Mouse (Mus musculus) erythroblast, embryonic 14.5 days (primary cell): ENCODE measurements at regions not wholly inside any gene's neighbourhood (a gene's known extent, or its start where the extent isn't known, plus 50 kb on each side); places are given as distances from the start of the nearest gene placed in this dataset.

Experiments
- H3K27me3 ChIP-seq: 2 replicates; pipeline ENCODE4 v1.6.1; 2012; ENCODE audit warnings: inconsistent platforms; ENCODE audit not compliant: control insufficient read depth
- H3K36me3 ChIP-seq: 2 replicates; pipeline ENCODE4 v1.6.1; 2012; ENCODE audit warnings: mild to moderate bottlenecking, inconsistent platforms; ENCODE audit not compliant: control insufficient read depth
- H3K4me1 ChIP-seq: 2 replicates; pipeline ENCODE4 v1.6.1; 2012; ENCODE audit warnings: inconsistent platforms; ENCODE audit not compliant: control insufficient read depth
- H3K4me3 ChIP-seq: replicated peaks from 2 replicates; pipeline ENCODE3; 2012; ENCODE audit warnings: moderate library complexity, mild to moderate bottlenecking, inconsistent platforms
- H3K9me3 ChIP-seq: 2 replicates; pipeline ENCODE4 v1.6.1; 2012; ENCODE audit warnings: low read length, inconsistent platforms, mixed read lengths; ENCODE audit not compliant: control insufficient read depth
- GATA1 ChIP-seq: IDR thresholded peaks from 2 replicates; pipeline ENCODE4 v1.6.1; 2012; ENCODE audit warnings: low read length, inconsistent platforms, mixed read lengths
- TAL1 ChIP-seq: IDR thresholded peaks from 3 replicates; pipeline ENCODE4 v1.6.1; 2012; ENCODE audit warnings: low read length, inconsistent platforms, mixed read lengths

DNA sequence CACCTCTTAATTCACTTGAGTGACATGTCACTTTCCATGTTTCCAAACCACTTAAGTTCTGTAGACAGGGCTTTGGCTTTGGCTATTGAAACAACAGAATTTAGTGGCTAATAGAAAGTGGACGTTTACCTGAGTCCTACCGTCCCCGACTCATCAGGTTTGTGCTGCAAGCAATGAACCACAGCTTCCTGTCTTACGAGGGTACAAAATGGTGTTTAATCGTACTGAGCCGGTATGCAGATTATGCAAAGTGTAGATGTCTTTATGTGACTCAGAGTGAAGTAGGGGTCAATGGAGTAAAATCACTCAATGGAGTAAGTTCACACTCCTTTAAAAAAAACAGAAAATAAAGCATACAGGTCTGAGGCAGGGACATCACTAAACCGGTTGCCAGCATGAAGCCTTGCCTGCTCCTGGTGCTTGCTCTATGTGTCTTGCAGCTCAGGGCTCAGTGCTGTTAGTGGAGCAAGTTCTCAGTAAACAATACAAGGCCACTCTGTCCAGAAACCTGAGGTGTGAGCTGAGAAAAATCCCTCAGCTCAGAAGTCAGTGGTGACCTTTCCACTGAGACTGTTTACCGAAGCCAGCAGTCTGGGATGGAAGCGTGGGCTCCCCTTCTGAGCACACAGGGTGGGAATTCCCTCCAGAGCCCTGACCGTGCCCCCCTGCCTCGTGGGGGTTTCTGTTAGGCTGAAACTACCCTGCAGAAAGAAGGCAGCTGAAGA lies 226.1 kb upstream of the Jun start:
- TF ChIP-seq TAL1 (no peak), GATA1 (no peak)

DNA sequence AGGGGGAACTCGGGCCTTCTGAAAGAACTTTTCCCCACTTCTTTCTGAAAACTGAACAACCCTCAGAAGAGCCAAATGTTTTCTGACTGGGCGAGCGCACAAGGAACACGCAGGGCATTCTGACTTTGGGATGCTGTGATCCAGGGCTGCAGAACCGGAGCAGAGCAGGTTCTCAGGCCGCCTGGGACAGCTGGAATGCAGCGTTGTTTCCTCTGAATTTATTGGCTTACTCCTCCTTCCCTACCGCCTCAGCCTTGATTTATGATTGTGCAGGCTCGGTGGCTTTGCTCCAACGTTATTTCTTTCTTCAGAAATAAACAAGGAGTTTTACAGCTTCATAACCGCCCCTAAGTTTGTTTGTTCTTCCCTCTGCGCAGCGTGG lies 226.7 kb upstream of the Jun start:
- H3K4me3 ChIP-seq, result no peak overlapping the region
- H3K9me3 ChIP-seq, result no peaks in the 10 kb centered on the region
- H3K4me1 ChIP-seq, result no peaks in the 10 kb centered on the region
- H3K36me3 ChIP-seq, result no peaks in the 10 kb centered on the region
- no peaks in the 10 kb centered on the region for H3K27me3 ChIP-seq
- TF ChIP-seq TAL1 (no peak), GATA1 (no peak)

More for the DNA sequence above, 226.1 kb upstream of the Jun start:
- H3K4me1 ChIP-seq, result no peaks in the 10 kb centered on the region
- H3K9me3 ChIP-seq, result no peaks in the 10 kb centered on the region
- H3K27me3 ChIP-seq, result no peaks in the 10 kb centered on the region
- no peak overlapping the region for H3K4me3 ChIP-seq
- H3K36me3 ChIP-seq, result no peaks in the 10 kb centered on the region

DNA sequence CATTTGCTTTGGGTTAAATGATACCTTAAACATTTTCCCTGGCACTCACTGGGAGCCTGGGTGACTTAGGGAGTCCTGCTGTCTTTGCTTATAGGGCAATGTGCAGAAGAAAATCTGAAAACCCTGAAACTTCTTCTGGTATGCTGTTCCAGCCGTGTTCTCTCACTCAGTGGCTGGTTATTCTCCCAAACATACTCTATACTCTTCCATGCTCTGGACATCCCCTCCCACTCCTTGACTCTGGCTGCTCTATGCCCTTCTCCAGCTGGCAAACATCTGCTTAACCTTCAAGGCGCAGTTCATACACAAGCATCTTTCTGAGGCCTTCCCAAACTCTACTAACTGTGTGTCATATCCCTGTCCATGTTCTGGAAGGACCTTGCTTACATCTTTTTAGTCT lies 227.2 kb upstream of the Jun start:
- Histone ChIP-seq H3K4me3 (no peak overlapping the region), H3K36me3 (no peaks in the 10 kb centered on the region), H3K27me3 (no peaks in the 10 kb centered on the region), H3K4me1 (no peaks in the 10 kb centered on the region), H3K9me3 (no peaks in the 10 kb centered on the region)
- TF ChIP-seq TAL1 (no peak), GATA1 (no peak)

DNA sequence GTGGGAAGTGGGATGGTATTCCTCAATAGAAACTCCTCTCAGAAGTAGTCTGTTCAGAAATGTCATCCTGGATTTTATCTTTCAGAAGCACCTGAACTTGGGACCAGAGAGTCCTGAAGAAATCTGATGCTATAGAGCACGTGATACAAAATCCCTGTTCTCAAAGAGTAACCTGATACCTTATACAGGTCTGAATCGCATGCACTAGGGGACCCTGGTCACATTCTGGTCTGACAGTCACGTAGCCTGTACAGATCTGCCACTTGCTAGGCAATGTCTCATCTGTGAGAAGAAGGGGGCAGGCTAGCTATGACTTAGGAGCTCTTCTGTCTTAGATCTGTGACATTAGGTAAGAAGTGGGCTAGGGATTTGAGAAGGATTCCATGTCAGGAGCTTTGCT lies 230.1 kb upstream of the Jun start:
- Histone ChIP-seq H3K4me1 (no peaks in the 10 kb centered on the region), H3K4me3 (no peak overlapping the region), H3K27me3 (no peaks in the 10 kb centered on the region), H3K9me3 (no peaks in the 10 kb centered on the region), H3K36me3 (no peaks in the 10 kb centered on the region)
- TF ChIP-seq GATA1, result no peak
- no peak for TF ChIP-seq TAL1

GRCm38 (mm10) chr4:95283789-95284188 lies 231.8 kb upstream of the Jun start:
- Histone ChIP-seq H3K9me3 (no peaks in the 10 kb centered on the region), H3K4me1 (no peaks in the 10 kb centered on the region), H3K4me3 (no peak overlapping the region), H3K36me3 (no peaks in the 10 kb centered on the region), H3K27me3 (no peaks in the 10 kb centered on the region)
- TF ChIP-seq TAL1 (no peak), GATA1 (no peak)

DNA sequence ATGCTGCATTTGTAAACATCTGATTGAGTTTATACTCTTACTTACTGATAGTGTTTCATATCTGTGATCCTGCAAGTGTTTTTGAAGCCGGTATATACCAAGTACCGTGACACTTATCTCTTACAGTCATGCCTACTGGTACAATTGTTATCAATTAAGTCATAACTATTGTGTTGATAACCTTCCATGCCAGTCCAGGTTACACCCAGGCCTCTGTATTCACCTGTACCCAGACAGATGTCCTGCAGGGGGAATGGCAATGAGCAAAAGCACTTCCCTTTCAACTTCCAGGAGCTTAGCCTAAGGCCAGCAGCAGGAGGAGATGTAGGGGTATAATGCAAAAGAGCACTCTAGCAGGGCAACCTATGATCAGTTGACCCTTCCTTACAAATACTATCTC lies 232.2 kb upstream of the Jun start:
- H3K4me3 ChIP-seq, result no peak overlapping the region
- TF ChIP-seq GATA1 (no peak), TAL1 (no peak)
- no peaks in the 10 kb centered on the region for H3K27me3 ChIP-seq
- no peaks in the 10 kb centered on the region for H3K36me3 ChIP-seq
- no peaks in the 10 kb centered on the region for H3K9me3 ChIP-seq
- no peaks in the 10 kb centered on the region for H3K4me1 ChIP-seq

GRCm38 (mm10) chr4:95284696-95285095 lies 232.7 kb upstream of the Jun start:
- H3K9me3 ChIP-seq, result no peaks in the 10 kb centered on the region
- no peaks in the 10 kb centered on the region for H3K27me3 ChIP-seq
- H3K4me1 ChIP-seq, result no peaks in the 10 kb centered on the region
- no peak overlapping the region for H3K4me3 ChIP-seq
- H3K36me3 ChIP-seq, result no peaks in the 10 kb centered on the region
- TF ChIP-seq GATA1 (no peak), TAL1 (no peak)

GRCm38 (mm10) chr4:95290321-95290720 lies 238.3 kb upstream of the Jun start:
- no peaks in the 10 kb centered on the region for H3K27me3 ChIP-seq
- TF ChIP-seq TAL1 (no peak), GATA1 (no peak)
- no peaks in the 10 kb centered on the region for H3K9me3 ChIP-seq
- no peaks in the 10 kb centered on the region for H3K36me3 ChIP-seq
- H3K4me3 ChIP-seq, result no peak overlapping the region
- H3K4me1 ChIP-seq, result no peaks in the 10 kb centered on the region

- no peak overlapping the region for H3K4me3 ChIP-seq
- H3K36me3 ChIP-seq, result no peaks in the 10 kb centered on the region
- no peaks in the 10 kb centered on the region for H3K9me3 ChIP-seq
- no peaks in the 10 kb centered on the region for H3K4me1 ChIP-seq
- H3K27me3 ChIP-seq, result no peaks in the 10 kb centered on the region
- TF ChIP-seq TAL1, result no peak
- TF ChIP-seq GATA1, result no peak
These were observed 242.1 kb upstream of the Jun start for GRCm38 (mm10) chr4:95294110-95294509.

DNA sequence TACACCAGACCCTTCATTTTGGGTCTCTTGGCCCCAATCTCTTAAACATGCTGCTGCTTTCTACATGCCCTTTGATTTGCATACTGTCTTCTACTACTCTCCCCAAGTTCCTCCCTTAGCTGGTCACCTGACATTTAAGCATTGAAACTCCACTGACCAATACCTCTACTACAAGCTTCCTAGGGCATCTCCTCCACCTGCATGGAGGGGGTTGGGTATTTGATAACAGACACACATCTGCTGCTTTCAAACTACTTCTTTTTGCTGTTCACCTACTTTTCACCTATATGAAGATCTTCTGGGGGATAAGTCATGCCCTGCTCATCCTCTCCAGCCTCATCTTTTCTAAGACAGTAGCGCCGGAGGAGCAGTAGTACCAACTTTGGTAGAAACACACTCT lies 249.9 kb upstream of the Jun start:
- no peaks in the 10 kb centered on the region for H3K4me1 ChIP-seq
- H3K9me3 ChIP-seq, result no peaks in the 10 kb centered on the region
- TF ChIP-seq TAL1 (no peak), GATA1 (no peak)
- no peak overlapping the region for H3K4me3 ChIP-seq
- H3K36me3 ChIP-seq, result no peaks in the 10 kb centered on the region
- H3K27me3 ChIP-seq, result no peaks in the 10 kb centered on the region
